Mouse (Mus musculus): ENCODE data around the gene Tlr9. TPM values are rescaled to one million over a fixed set of nuclear protein-coding genes. Genes with fewer than 3 reads are reported as not detected.

Tlr9 gene
- total RNA-seq, 2 experiments from 2014 or later, result 0.43 TPM

GRCm38 (mm10) chr9:106203990-106204851 is 18.2 kb upstream of the Tlr9 start:
- DNase-seq, result no peak

- no peak for DNase-seq
Measured at GRCm38 (mm10) chr9:106205713-106206290, 16.6 kb upstream of the Tlr9 start.

GRCm38 (mm10) chr9:106206515-106206914 is 15.9 kb upstream of the Tlr9 start:
- peak; percentile 53 for DNase-seq

- DNase-seq, result no peak
Measured at GRCm38 (mm10) chr9:106208181-106208580, 14.2 kb upstream of the Tlr9 start.

- DNase-seq, result no peak
Measured at GRCm38 (mm10) chr9:106209954-106210353, 12.4 kb upstream of the Tlr9 start.

- no peak for DNase-seq
Measured at GRCm38 (mm10) chr9:106210853-106211609, 11.4 kb upstream of the Tlr9 start.

- peak; percentile 93 for DNase-seq
Measured at GRCm38 (mm10) chr9:106211680-106212593, 10.5 kb upstream of the Tlr9 start.

GRCm38 (mm10) chr9:106212594-106212981 is 9.8 kb upstream of the Tlr9 start:
- no peak for DNase-seq

GRCm38 (mm10) chr9:106215341-106216125 is 6.9 kb upstream of the Tlr9 start:
- no peak for DNase-seq

- no peak for DNase-seq
Measured at GRCm38 (mm10) chr9:106216971-106217370, 5.4 kb upstream of the Tlr9 start.

GRCm38 (mm10) chr9:106220894-106221523 is 1.4 kb upstream of the Tlr9 start:
- no peak for DNase-seq

- no peak for DNase-seq
Measured at GRCm38 (mm10) chr9:106222994-106223393, 596 bp downstream of the Tlr9 start.

GRCm38 (mm10) chr9:106225469-106226150 is 3.2 kb downstream of the Tlr9 start:
- no peak for DNase-seq

GRCm38 (mm10) chr9:106226151-106226682 is 3.8 kb downstream of the Tlr9 start:
- peak; percentile 52 for DNase-seq

- DNase-seq, result no peak
Measured at GRCm38 (mm10) chr9:106227790-106228429, 5.5 kb downstream of the Tlr9 start.

GRCm38 (mm10) chr9:106230051-106230733 is 7.8 kb downstream of the Tlr9 start:
- DNase-seq, result no peak

GRCm38 (mm10) chr9:106230734-106231106 is 8.3 kb downstream of the Tlr9 start:
- DNase-seq, result no peak

- DNase-seq, result no peak
Measured at GRCm38 (mm10) chr9:106231220-106231619, 8.8 kb downstream of the Tlr9 start.

- no peak for DNase-seq
Measured at GRCm38 (mm10) chr9:106231816-106232215, 9.4 kb downstream of the Tlr9 start.
